In the genomic region with DNA sequence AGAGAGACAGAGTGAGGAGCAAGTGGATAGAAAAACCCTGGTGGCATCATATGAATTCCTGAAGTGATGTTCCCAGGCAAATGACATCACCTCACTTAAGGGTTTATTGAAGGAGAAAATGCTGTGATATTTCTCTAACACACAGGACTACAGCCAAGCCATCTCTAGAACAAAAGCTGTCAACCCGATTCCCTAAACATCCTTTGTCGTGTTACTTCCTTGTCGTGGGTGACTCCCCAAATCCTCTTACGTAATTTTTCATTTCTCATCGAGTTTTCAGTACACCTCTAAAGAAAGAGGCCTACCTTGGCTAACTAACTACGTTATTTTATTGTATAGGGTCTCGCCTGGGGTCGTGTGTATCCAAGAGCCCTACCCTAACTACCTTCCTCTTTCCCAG, we compare ENCODE assay signal across 8 mouse cellular contexts. TPM values are rescaled to one million over a fixed set of nuclear protein-coding genes. Genes with fewer than 3 reads are reported as not detected.
DNase-seq lines count a peak whose midpoint lies in the region; ATAC-seq and TF ChIP-seq lines count a peak whose summit lies in the region.

No protein-coding gene starts in this region.

- H3K4me3 ChIP-seq in spleen, adult 2 months (ENCODE audit: extremely low read depth, insufficient read depth, insufficient read length) = peak overlapping the region; percentile 94
- H3K4me3 ChIP-seq in liver, embryonic 13.5 days (replicated peaks) = peak overlapping the region; percentile 95
- peak overlapping the region; percentile 93 for H3K4me3 ChIP-seq in stomach, embryonic 16.5 days (replicated peaks; ENCODE audit: low read length)

- H3K9ac ChIP-seq in liver, embryonic 13.5 days = peak overlapping the region; percentile 93
- peak overlapping the region; percentile 92 for H3K9ac ChIP-seq in stomach, embryonic 16.5 days (ENCODE audit: low read length)

- no peak for ATAC-seq in CD4-positive, CD25-positive, alpha-beta regulatory T cell, adult 4 months
- ATAC-seq in liver, embryonic 13.5 days (ENCODE audit: low read depth) = no peak
- no peak for ATAC-seq in stomach, embryonic 16.5 days (ENCODE audit: insufficient read depth, low FRiP score)

- no peaks in the 10 kb centered on the region for H3K27me3 ChIP-seq in spleen, adult 2 months (ENCODE audit: control insufficient read depth, insufficient read depth, low read length)
- H3K27me3 ChIP-seq in liver, embryonic 13.5 days = no peaks in the 10 kb centered on the region
- no peaks in the 10 kb centered on the region for H3K27me3 ChIP-seq in stomach, embryonic 16.5 days (ENCODE audit: control insufficient read depth, insufficient read depth, low read length)

- H3K9me3 ChIP-seq in liver, embryonic 13.5 days (replicated peaks) = no peaks in the 10 kb centered on the region
- H3K9me3 ChIP-seq in stomach, embryonic 16.5 days (replicated peaks; ENCODE audit: control insufficient read depth, low read length) = no peaks in the 10 kb centered on the region

- H3K4me2 ChIP-seq in liver, embryonic 13.5 days = peak overlapping the region; percentile 95
- H3K4me2 ChIP-seq in stomach, embryonic 16.5 days (ENCODE audit: low read depth, low read length) = peak overlapping the region; percentile 72

- TF ChIP-seq CTCF in spleen, adult 2 months (IDR thresholded peaks at IDR 0.05; ENCODE audit: extremely low read depth, insufficient read depth, insufficient read length, insufficient replicate concordance) = no peak

- peaks cover 14% of the 10 kb centered on the region for H3K36me3 ChIP-seq in spleen, adult 2 months (ENCODE audit: control insufficient read depth, insufficient read depth, low read length)
- peaks cover 39% of the 10 kb centered on the region for H3K36me3 ChIP-seq in liver, embryonic 13.5 days
- H3K36me3 ChIP-seq in stomach, embryonic 16.5 days (ENCODE audit: control insufficient read depth, insufficient read depth, low read length) = peaks cover 9% of the 10 kb centered on the region; the same call in 1 of the 2 replicates

- TF ChIP-seq POLR2A in spleen, adult 2 months (IDR thresholded peaks at IDR 0.05; ENCODE audit: low read depth, low read length) = no peak

- H3K27ac ChIP-seq in spleen, adult 2 months (ENCODE audit: insufficient read depth, low read length) = peak overlapping the region; percentile 93; the same call in 1 of the 2 replicates
- H3K27ac ChIP-seq in liver, embryonic 13.5 days = peak overlapping the region; percentile 85; the same call in 1 of the 2 replicates
- peak overlapping the region; percentile 93 for H3K27ac ChIP-seq in stomach, embryonic 16.5 days (ENCODE audit: low read length)

- WGBS in spleen, adult 2 months = 14% methylated on average over 8 of the region's 8 CpGs
- WGBS in liver, embryonic 13.5 days (ENCODE audit: insufficient replicate concordance) = 39% methylated on average over 8 of the region's 8 CpGs
- 36% methylated on average over 8 of the region's 8 CpGs for WGBS in stomach, embryonic 16.5 days

- DNase-seq in CD4-positive, CD25-positive, alpha-beta regulatory T cell, adult 2 months (ENCODE audit: low read depth, low spot score) = peak; percentile 30
- DNase-seq in spleen, adult 2 months (ENCODE audit: low read depth in 1 of 2, low spot score in 2 of 2) = no peak
- DNase-seq in spleen, adult 12 weeks (ENCODE audit: low spot score) = no peak
- DNase-seq in liver, embryonic 13.5 days = no peak
- no peak for DNase-seq in ovary, postnatal 14 days (ENCODE audit: low spot score)
- no peak for DNase-seq in embryo, embryonic 10 days (ENCODE audit: low spot score)

- peaks cover 28% of the 10 kb centered on the region for H3K4me1 ChIP-seq in spleen, adult 2 months (ENCODE audit: control insufficient read depth, insufficient read depth, insufficient read length)
- peaks cover 66% of the 10 kb centered on the region for H3K4me1 ChIP-seq in liver, embryonic 13.5 days (replicated peaks)
- peaks cover 42% of the 10 kb centered on the region for H3K4me1 ChIP-seq in stomach, embryonic 16.5 days (ENCODE audit: control insufficient read depth, insufficient read depth, low read length)

RNA-seq across cellular contexts. Expression of gene Myom1, which starts 13.0 kb away (rescaled TPM):
- 1 to 10 TPM in 1 of 2 experiments, under 1 TPM in 1; 0.28 to 1.6 TPM for polyA plus RNA-seq in CD4-positive, CD25-positive, alpha-beta regulatory T cell, adult 4 months (2017; shearing (Covaris generic))
- polyA plus RNA-seq in spleen, adult 2 months (2012; rRNA removed) = 1.5 and 3.0 TPM in 2 replicates
- 1.7 and 2.1 TPM in 2 replicates for polyA plus RNA-seq in liver, embryonic 13.5 days (2015; fragmentation: Nextera tagmentation; extraction: Ambion mirVana)
- 15.7 and 21.1 TPM in 2 replicates for polyA plus RNA-seq in stomach, embryonic 16.5 days (2015; fragmentation: Nextera tagmentation; extraction: Ambion mirVana)

RNA-seq across cellular contexts. Expression of gene Myl12a, which starts 13.2 kb away (rescaled TPM):
- polyA plus RNA-seq in CD4-positive, CD25-positive, alpha-beta regulatory T cell, adult 4 months (2017; shearing (Covaris generic)) = 100 to 1,000 TPM; 601 to 659 TPM
- 53.0 and 64.9 TPM in 2 replicates for polyA plus RNA-seq in spleen, adult 2 months (2012; rRNA removed)
- polyA plus RNA-seq in liver, embryonic 13.5 days (2015; fragmentation: Nextera tagmentation; extraction: Ambion mirVana) = 237 and 258 TPM in 2 replicates
- polyA plus RNA-seq in stomach, embryonic 16.5 days (2015; fragmentation: Nextera tagmentation; extraction: Ambion mirVana) = 524 and 584 TPM in 2 replicates
